Mouse (Mus musculus) mesoderm, embryonic 11.5 days (tissue): Measurements from ENCODE around the gene Ndst4.

Experiments
- DNase-seq: peaks from one replicate; pipeline ENCODE4 v3.0.0-alpha.2; 2012; ENCODE audit warnings: low read depth, low spot score

Gene Ndst4

GRCm38 (mm10) chr3:125734945-125735344 is 331.1 kb downstream of the Ndst4 start:
- DNase-seq, result no peak

- no peak for DNase-seq
Observed at GRCm38 (mm10) chr3:125744468-125745141, 340.7 kb downstream of the Ndst4 start.

GRCm38 (mm10) chr3:125745142-125745496 is 341.2 kb downstream of the Ndst4 start:
- no peak for DNase-seq

GRCm38 (mm10) chr3:125746367-125746766 is 342.5 kb downstream of the Ndst4 start:
- DNase-seq, result no peak

GRCm38 (mm10) chr3:125756911-125757310 is 353.0 kb downstream of the Ndst4 start:
- DNase-seq, result peak; percentile 21

GRCm38 (mm10) chr3:125760711-125761110 is 356.8 kb downstream of the Ndst4 start:
- DNase-seq, result no peak
